Mouse (Mus musculus) forebrain, embryonic 13.5 days (tissue): Measurements from ENCODE around the gene Elmo3. TPM values are rescaled to one million over a fixed set of nuclear protein-coding genes. Genes with fewer than 3 reads are reported as not detected.

ENCODE experiments used
- ATAC-seq: fragments of 200-750 bp; cut with Nextera tagmentation; 2 replicates; pipeline ENCODE4 v1.8.0; 2017
- H3K27ac ChIP-seq: fragments of 300-500 bp; sonication (generic); 2 replicates; pipeline ENCODE4 v1.5.1; 2015; ENCODE audit warnings: inconsistent platforms, mild to moderate bottlenecking, moderate library complexity
- H3K27me3 ChIP-seq: fragments of 300-500 bp; sonication (generic); 2 replicates; pipeline ENCODE4 v1.6.1; 2015; ENCODE audit warnings: mild to moderate bottlenecking, inconsistent platforms
- H3K36me3 ChIP-seq: fragments of 300-500 bp; sonication (generic); 2 replicates; pipeline ENCODE4 v1.6.1; 2015; ENCODE audit warnings: mild to moderate bottlenecking, inconsistent platforms; ENCODE audit not compliant: poor library complexity, severe bottlenecking
- H3K4me1 ChIP-seq: fragments of 300-500 bp; sonication (generic); 2 replicates; pipeline ENCODE4 v1.6.1; 2015; ENCODE audit warnings: inconsistent platforms
- H3K4me2 ChIP-seq: fragments of 300-500 bp; sonication (generic); 2 replicates; pipeline ENCODE4 v1.6.1; 2015; ENCODE audit warnings: inconsistent platforms, mild to moderate bottlenecking, moderate library complexity
- H3K4me3 ChIP-seq: fragments of 300-500 bp; sonication (generic); 2 replicates; pipeline ENCODE4 v1.5.1; 2015; ENCODE audit warnings: mild to moderate bottlenecking, inconsistent platforms
- H3K9ac ChIP-seq: fragments of 300-500 bp; sonication (generic); 2 replicates; pipeline ENCODE4 v1.6.1; 2015; ENCODE audit warnings: mild to moderate bottlenecking, inconsistent platforms
- H3K9me3 ChIP-seq: fragments of 300-500 bp; sonication (generic); replicated peaks from 2 replicates; pipeline ENCODE4 v1.6.1; 2016; ENCODE audit warnings: inconsistent platforms
- WGBS: fragments of 180-500 bp; shearing (Covaris S2); methylation state at CpG from one replicate; pipeline ENCODE4 v1.1.7; 2015; 5-methylcytosine and 5-hydroxymethylcytosine counted together
- microRNA counts: library from miRNA; unstranded; fragments of <30 nt; microRNA quantifications from one replicate; lab custom pipeline; 2016
- microRNA-seq: library from miRNA; unstranded; fragments of <30 nt; microRNA quantifications from one replicate; pipeline ENCODE4, GENCODE M21; 2016
- polyA plus RNA-seq: library from polyadenylated mRNA; unstranded; fragments of >200 nt; fragmentation: Nextera tagmentation; extraction: Ambion mirVana; gene quantifications from 2 replicates; pipeline ENCODE4 v1.2.1, GENCODE M21; 2015

Elmo3 gene
- polyA plus RNA-seq, 1 experiment from 2014 or later, result 0.75 TPM

- Histone ChIP-seq H3K27ac (no peak overlapping the region), H3K27me3 (no peaks in the 10 kb centered on the region), H3K4me3 (no peak overlapping the region), H3K4me2 (no peak overlapping the region), H3K9ac (no peak overlapping the region), H3K4me1 (peaks cover 8% of the 10 kb centered on the region), H3K9me3 (no peaks in the 10 kb centered on the region), H3K36me3 (peaks cover 30% of the 10 kb centered on the region)
- 80% methylated on average over 26 of the region's 26 CpGs for WGBS
- no peak for ATAC-seq
These were observed 50.0 kb downstream of the Elmo3 start for GRCm38 (mm10) chr8:105355179-105356024.

- H3K4me3 ChIP-seq, result no peak overlapping the region
- H3K27ac ChIP-seq, result no peak overlapping the region
- no peak for ATAC-seq
- no peaks in the 10 kb centered on the region for H3K4me1 ChIP-seq
- H3K4me2 ChIP-seq, result no peak overlapping the region
- H3K9ac ChIP-seq, result no peak overlapping the region
- peaks cover 30% of the 10 kb centered on the region for H3K36me3 ChIP-seq
- WGBS, result 89% methylated on average over 14 of the region's 14 CpGs
- H3K9me3 ChIP-seq, result no peaks in the 10 kb centered on the region
- no peaks in the 10 kb centered on the region for H3K27me3 ChIP-seq
These were observed 51.3 kb downstream of the Elmo3 start for GRCm38 (mm10) chr8:105356681-105357080.

GRCm38 (mm10) chr8:105359208-105359607 is 53.8 kb downstream of the Elmo3 start:
- Histone ChIP-seq H3K4me2 (no peak overlapping the region), H3K9ac (peak overlapping the region; percentile 23; the same call in 1 of the 2 replicates), H3K9me3 (no peaks in the 10 kb centered on the region), H3K4me3 (no peak overlapping the region), H3K27ac (no peak overlapping the region), H3K4me1 (no peaks in the 10 kb centered on the region), H3K27me3 (no peaks in the 10 kb centered on the region), H3K36me3 (peaks cover 43% of the 10 kb centered on the region)
- WGBS, result 73% methylated on average over 15 of the region's 15 CpGs
- ATAC-seq, result no peak

GRCm38 (mm10) chr8:105359646-105360045 is 54.2 kb downstream of the Elmo3 start:
- no peak for ATAC-seq
- Histone ChIP-seq H3K4me2 (no peak overlapping the region), H3K27ac (no peak overlapping the region), H3K36me3 (peaks cover 48% of the 10 kb centered on the region), H3K27me3 (no peaks in the 10 kb centered on the region), H3K4me1 (no peaks in the 10 kb centered on the region), H3K9ac (no peak overlapping the region), H3K9me3 (no peaks in the 10 kb centered on the region), H3K4me3 (no peak overlapping the region)
- 46% methylated on average over 4 of the region's 4 CpGs for WGBS

MicroRNA genes within 50 kb of the gene (microRNA counts, 519-probe panel; counts per million panel counts)
- 3,174 counts per million, percentile 68 among the panel's probes with 10 or more counts for microRNA mmu-miR-328 (lab: Ali Mortazavi, UCI)

Small RNA genes lying within 50 kb of the gene (microRNA-seq; reads per million reads assigned to microRNA genes)
- gene Gm27320, result not detected
- gene Mir328, result 295 reads per million, percentile 65 among the genes with 10 or more reads in this experiment

Other genes starting within 250 kb of the Elmo3 start
- not detected in 2 replicates for gene Ces3b, start 221.8 kb upstream of the Elmo3 start, polyA plus RNA-seq
- gene Ces4a, start 173.8 kb upstream of the Elmo3 start, polyA plus RNA-seq, result 0.09 TPM in 1 of 2 replicates, not detected in the other
- gene Cbfb, start 134.9 kb upstream of the Elmo3 start, polyA plus RNA-seq, result 38.3 and 40.1 TPM in 2 replicates
- 25.2 and 26.4 TPM in 2 replicates for gene D230025D16Rik, start 80.5 kb upstream of the Elmo3 start, polyA plus RNA-seq
- 1.3 and 2.4 TPM in 2 replicates for gene B3gnt9, start 50.4 kb upstream of the Elmo3 start, polyA plus RNA-seq
- gene Tradd, start 41.0 kb upstream of the Elmo3 start, polyA plus RNA-seq, result 13.2 and 13.3 TPM in 2 replicates
- 0.44 and 0.58 TPM in 2 replicates for gene Fbxl8, start 41.0 kb upstream of the Elmo3 start, polyA plus RNA-seq
- 0.10 and 0.13 TPM in 2 replicates for gene Hsf4, start 35.8 kb upstream of the Elmo3 start, polyA plus RNA-seq
- 2.4 and 3.0 TPM in 2 replicates for gene Nol3, start 29.5 kb upstream of the Elmo3 start, polyA plus RNA-seq
- gene 4931428F04Rik, start 15.7 kb upstream of the Elmo3 start, polyA plus RNA-seq, result 57.4 and 66.1 TPM in 2 replicates
- 9.8 and 10.3 TPM in 2 replicates for gene Exoc3l, start 9.5 kb upstream of the Elmo3 start, polyA plus RNA-seq
- 56.9 and 60.6 TPM in 2 replicates for gene E2f4, start 7.9 kb upstream of the Elmo3 start, polyA plus RNA-seq
- 0.61 and 0.94 TPM in 2 replicates for gene Lrrc29, start 20.7 kb downstream of the Elmo3 start, polyA plus RNA-seq
- gene Tmem208, start 20.8 kb downstream of the Elmo3 start, polyA plus RNA-seq, result 107 and 109 TPM in 2 replicates
- 0.81 and 0.97 TPM in 2 replicates for gene Fhod1, start 42.4 kb downstream of the Elmo3 start, polyA plus RNA-seq
- gene Slc9a5, start 43.2 kb downstream of the Elmo3 start, polyA plus RNA-seq, result 4.6 and 5.0 TPM in 2 replicates
- 0.85 and 1.1 TPM in 2 replicates for gene Plekhg4, start 67.7 kb downstream of the Elmo3 start, polyA plus RNA-seq
- gene Kctd19, start 107.9 kb downstream of the Elmo3 start, polyA plus RNA-seq, result not detected in 2 replicates
- gene Lrrc36, start 108.0 kb downstream of the Elmo3 start, polyA plus RNA-seq, result 0.44 and 0.98 TPM in 2 replicates
- 34.6 and 40.4 TPM in 2 replicates for gene Tppp3, start 165.9 kb downstream of the Elmo3 start, polyA plus RNA-seq
- 20.6 and 24.8 TPM in 2 replicates for gene Zdhhc1, start 191.3 kb downstream of the Elmo3 start, polyA plus RNA-seq
- 3.9 and 6.1 TPM in 2 replicates for gene Hsd11b2, start 213.2 kb downstream of the Elmo3 start, polyA plus RNA-seq